Mouse (Mus musculus) liver, postnatal 0 days (tissue): ENCODE data around the gene Lrig1.

ENCODE experiments used
- CTCF ChIP-seq: sonication (generic); IDR thresholded peaks from 2 replicates; pipeline ENCODE4 v1.5.1; 2016; ENCODE audit warnings: antibody characterized with exemption, low read depth
- EP300 ChIP-seq: IDR thresholded peaks from 2 replicates; pipeline ENCODE4 v1.6.1; 2016; ENCODE audit warnings: antibody characterized with exemption, low read depth, mild to moderate bottlenecking

DNA sequence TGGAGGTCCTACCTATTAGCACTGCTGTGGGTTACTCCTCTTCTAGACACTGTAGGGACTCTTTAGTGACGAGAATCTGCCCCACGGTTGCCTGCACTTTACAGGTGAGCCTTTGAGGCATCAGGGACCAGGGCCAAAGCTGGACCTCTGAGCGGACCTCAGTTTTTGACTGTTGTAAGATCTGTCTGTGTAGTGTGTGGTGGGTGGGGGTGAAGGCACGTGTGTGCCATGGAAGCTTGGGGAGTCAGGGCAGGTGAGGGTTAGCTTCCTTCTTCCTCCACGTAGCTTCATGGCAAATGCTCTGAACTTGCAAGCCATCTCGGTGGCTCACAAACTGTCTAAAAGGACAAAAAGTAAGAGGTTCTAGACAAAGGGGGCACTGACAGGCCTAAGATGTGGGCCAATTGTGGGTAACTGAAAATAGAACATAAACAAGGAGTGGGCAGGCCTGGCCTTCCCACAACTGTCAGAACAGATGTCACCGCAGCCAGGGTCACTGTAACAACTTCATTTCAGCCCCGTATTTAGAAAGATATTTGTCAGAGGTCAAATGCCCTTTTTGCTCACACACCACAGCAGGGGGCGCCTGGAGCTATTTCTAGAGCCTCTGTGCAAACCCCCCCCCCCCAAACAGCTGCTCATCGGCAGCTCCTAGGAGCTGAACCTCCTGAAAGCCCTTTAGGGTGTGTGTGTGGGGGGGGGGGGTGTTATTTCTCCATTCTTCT lies 103.0 kb downstream of the Lrig1 start:
- TF ChIP-seq CTCF: peak; percentile 26; the same call in 1 of the 2 replicates
- TF ChIP-seq EP300: no peak
